Mouse (Mus musculus): ENCODE data around the gene Artn. TPM values are rescaled to one million over a fixed set of nuclear protein-coding genes. Genes with fewer than 3 reads are reported as not detected.

The Artn gene
- polyA plus RNA-seq, 1 experiment from 2014 or later: 2.0 TPM

GRCm38 (mm10) chr4:117887133-117887532 is 42.4 kb downstream of the Artn start, which contains the start of gene Atp6v0b:
TSS of gene Atp6v0b (minus strand) at chr4:117887333.
- Histone ChIP-seq H3K27ac (replicated peaks; ENCODE audit: low read depth, low read length) (no peak within 1 kb of the TSS), H3K4me1 (ENCODE audit: control insufficient read depth, insufficient read depth, low read length) (no peaks in the 10 kb centered on the region), H3K27me3 (ENCODE audit: control insufficient read depth, insufficient read depth, low read length) (no peaks in the 10 kb centered on the region), H3K9me3 (replicated peaks; ENCODE audit: control insufficient read depth, low read length) (no peaks in the 10 kb centered on the region), H3K4me3 (ENCODE audit: low read depth, low read length) (peak within 1 kb of the TSS; percentile 96), H3K36me3 (replicated peaks; ENCODE audit: control insufficient read depth, insufficient read depth, low read depth, low read length) (no peaks in the 10 kb centered on the region; the same call in 1 of the 2 replicates), H3K9ac (replicated peaks; ENCODE audit: low read length) (peak within 1 kb of the TSS; percentile 73), H3K4me2 (ENCODE audit: low read depth, low read length) (peak within 1 kb of the TSS; percentile 85)
- ATAC-seq (replicated peaks; ENCODE audit: insufficient number of reproducible peaks, low FRiP score, low TSS enrichment, low read depth): peak; percentile 83
- DNase-seq (ENCODE audit: low spot score): peak; percentile 93
- WGBS: 0% methylated on average over 37 of the region's 37 CpGs

- WGBS: 4% methylated on average over 23 of the region's 24 CpGs
- ATAC-seq (replicated peaks; ENCODE audit: insufficient number of reproducible peaks, low FRiP score, low TSS enrichment, low read depth) (no peak), DNase-seq (ENCODE audit: low spot score) (no peak)
- Histone ChIP-seq H3K4me2 (ENCODE audit: low read depth, low read length) (peak overlapping the region; percentile 85), H3K36me3 (replicated peaks; ENCODE audit: control insufficient read depth, insufficient read depth, low read depth, low read length) (no peaks in the 10 kb centered on the region; the same call in 1 of the 2 replicates), H3K9ac (replicated peaks; ENCODE audit: low read length) (peak overlapping the region; percentile 73), H3K4me1 (ENCODE audit: control insufficient read depth, insufficient read depth, low read length) (no peaks in the 10 kb centered on the region), H3K9me3 (replicated peaks; ENCODE audit: control insufficient read depth, low read length) (no peaks in the 10 kb centered on the region), H3K27ac (replicated peaks; ENCODE audit: low read depth, low read length) (no peak overlapping the region), H3K4me3 (ENCODE audit: low read depth, low read length) (peak overlapping the region; percentile 96), H3K27me3 (ENCODE audit: control insufficient read depth, insufficient read depth, low read length) (no peaks in the 10 kb centered on the region)
Observed at GRCm38 (mm10) chr4:117886644-117887043, 42.9 kb downstream of the Artn start.

DNA sequence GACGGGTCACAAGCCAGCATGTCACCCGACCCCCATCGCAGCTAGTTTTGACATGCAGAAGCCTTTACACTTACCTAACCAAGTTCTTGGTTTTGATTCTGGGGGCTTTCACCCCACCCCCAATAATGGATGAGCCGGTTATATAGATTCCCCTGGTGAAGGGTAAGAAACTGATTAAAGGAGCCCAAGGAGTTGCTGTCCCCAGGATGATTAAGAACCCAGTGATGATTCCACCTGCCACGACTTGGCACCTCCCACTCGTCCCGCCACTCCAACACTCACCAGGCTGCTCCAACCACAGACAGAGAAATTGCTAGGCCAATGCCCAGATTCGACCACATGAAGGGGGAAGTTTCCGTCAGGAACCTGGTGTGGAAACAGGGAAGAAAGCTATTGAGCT is 43.6 kb downstream of the Artn start:
- H3K9me3 ChIP-seq (replicated peaks; ENCODE audit: control insufficient read depth, low read length): no peaks in the 10 kb centered on the region
- H3K27ac ChIP-seq (replicated peaks; ENCODE audit: low read depth, low read length): no peak overlapping the region
- no peaks in the 10 kb centered on the region; the same call in 1 of the 2 replicates for H3K36me3 ChIP-seq (replicated peaks; ENCODE audit: control insufficient read depth, insufficient read depth, low read depth, low read length)
- no peak overlapping the region; the same call in 1 of the 2 replicates for H3K4me2 ChIP-seq (ENCODE audit: low read depth, low read length)
- H3K4me3 ChIP-seq (ENCODE audit: low read depth, low read length): no peak overlapping the region
- ATAC-seq (replicated peaks; ENCODE audit: insufficient number of reproducible peaks, low FRiP score, low TSS enrichment, low read depth): no peak
- no peak overlapping the region for H3K9ac ChIP-seq (replicated peaks; ENCODE audit: low read length)
- H3K4me1 ChIP-seq (ENCODE audit: control insufficient read depth, insufficient read depth, low read length): no peaks in the 10 kb centered on the region
- WGBS: 76% methylated on average over 9 of the region's 9 CpGs
- no peaks in the 10 kb centered on the region for H3K27me3 ChIP-seq (ENCODE audit: control insufficient read depth, insufficient read depth, low read length)
- no peak for DNase-seq (ENCODE audit: low spot score)

- no peak overlapping the region for H3K9ac ChIP-seq (replicated peaks; ENCODE audit: low read length)
- no peak overlapping the region for H3K4me2 ChIP-seq (ENCODE audit: low read depth, low read length)
- no peak overlapping the region for H3K4me3 ChIP-seq (ENCODE audit: low read depth, low read length)
- no peak for ATAC-seq (replicated peaks; ENCODE audit: insufficient number of reproducible peaks, low FRiP score, low TSS enrichment, low read depth)
- no peaks in the 10 kb centered on the region for H3K27me3 ChIP-seq (ENCODE audit: control insufficient read depth, insufficient read depth, low read length)
- peaks cover 2% of the 10 kb centered on the region for H3K36me3 ChIP-seq (replicated peaks; ENCODE audit: control insufficient read depth, insufficient read depth, low read depth, low read length)
- DNase-seq (ENCODE audit: low spot score): no peak
- H3K4me1 ChIP-seq (ENCODE audit: control insufficient read depth, insufficient read depth, low read length): no peaks in the 10 kb centered on the region
- no peak overlapping the region for H3K27ac ChIP-seq (replicated peaks; ENCODE audit: low read depth, low read length)
- 93% methylated on average over 10 of the region's 10 CpGs for whole genome bisulfite sequencing
- no peaks in the 10 kb centered on the region for H3K9me3 ChIP-seq (replicated peaks; ENCODE audit: control insufficient read depth, low read length)
Observed at GRCm38 (mm10) chr4:117885093-117885492, 44.5 kb downstream of the Artn start.

GRCm38 (mm10) chr4:117884146-117884545 is 45.4 kb downstream of the Artn start:
- Histone ChIP-seq H3K4me2 (ENCODE audit: low read depth, low read length) (no peak overlapping the region), H3K9ac (replicated peaks; ENCODE audit: low read length) (no peak overlapping the region; the same call in 1 of the 2 replicates), H3K4me1 (ENCODE audit: control insufficient read depth, insufficient read depth, low read length) (no peaks in the 10 kb centered on the region), H3K27ac (replicated peaks; ENCODE audit: low read depth, low read length) (no peak overlapping the region), H3K27me3 (ENCODE audit: control insufficient read depth, insufficient read depth, low read length) (no peaks in the 10 kb centered on the region), H3K4me3 (ENCODE audit: low read depth, low read length) (no peak overlapping the region), H3K36me3 (replicated peaks; ENCODE audit: control insufficient read depth, insufficient read depth, low read depth, low read length) (peaks cover 2% of the 10 kb centered on the region), H3K9me3 (replicated peaks; ENCODE audit: control insufficient read depth, low read length) (no peaks in the 10 kb centered on the region)
- ATAC-seq (replicated peaks; ENCODE audit: insufficient number of reproducible peaks, low FRiP score, low TSS enrichment, low read depth) (no peak), DNase-seq (ENCODE audit: low spot score) (no peak)
- 100% methylated on average over 1 of the region's 1 CpGs for WGBS

DNA sequence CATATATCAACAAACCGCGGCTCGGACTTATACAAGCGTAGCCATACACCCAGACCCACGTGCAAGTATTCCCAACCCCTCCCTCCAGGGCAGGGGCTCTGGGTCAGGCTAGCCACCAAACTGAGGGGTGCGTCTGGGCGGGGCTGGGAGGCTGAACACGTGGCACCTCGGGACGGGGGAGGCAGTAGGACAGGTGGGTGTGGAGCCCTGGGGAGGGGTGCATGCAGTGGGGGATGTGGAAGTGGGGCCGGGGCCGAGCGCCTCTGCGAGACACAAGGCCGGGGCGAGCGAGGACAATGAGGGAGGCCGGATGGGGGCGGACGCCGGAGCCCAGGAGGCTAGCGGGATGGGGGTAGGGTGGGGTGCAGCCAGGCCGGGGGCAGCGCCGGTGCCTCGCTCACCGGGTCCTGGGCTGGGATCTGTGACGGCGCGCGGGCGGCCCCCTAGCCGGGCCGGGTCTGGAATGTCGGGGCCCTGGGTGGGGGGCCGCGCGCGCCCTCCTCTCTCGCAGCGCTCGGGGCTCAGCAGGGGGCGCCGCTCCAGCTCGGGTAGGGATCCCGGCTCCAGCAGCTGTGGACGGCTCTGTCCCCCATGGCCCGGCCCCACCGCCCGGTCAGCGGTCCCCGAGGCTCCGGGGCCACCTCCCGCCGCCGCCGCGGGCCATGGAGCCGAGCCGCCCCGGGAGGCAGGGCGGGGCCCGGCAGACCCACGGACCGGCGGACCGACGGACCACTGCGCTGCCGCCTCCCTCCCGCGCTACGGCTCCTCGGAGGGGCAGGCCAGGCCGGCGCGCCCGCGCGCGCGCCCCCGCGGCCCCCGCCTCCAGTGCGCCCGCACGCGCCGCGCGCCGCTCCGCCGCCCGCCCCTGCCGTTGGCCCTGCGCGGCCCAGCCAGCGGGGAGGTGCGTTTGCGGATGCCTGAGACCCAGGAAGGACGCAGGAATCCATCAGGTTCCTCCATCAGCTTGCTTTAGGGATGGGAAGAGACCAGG is 46.6 kb downstream of the Artn start, which contains the start of gene B4galt2:
B4galt2 (minus strand) TSS at position 787 of the 991 bp plus-strand sequence.
- H3K27ac ChIP-seq (replicated peaks; ENCODE audit: low read depth, low read length): no peak within 1 kb of the TSS; the same call in 1 of the 2 replicates
- peak within 1 kb of the TSS; percentile 73 for H3K4me3 ChIP-seq (ENCODE audit: low read depth, low read length)
- no peaks in the 10 kb centered on the region for H3K4me1 ChIP-seq (ENCODE audit: control insufficient read depth, insufficient read depth, low read length)
- ATAC-seq (replicated peaks; ENCODE audit: insufficient number of reproducible peaks, low FRiP score, low TSS enrichment, low read depth) (peak; percentile 30), DNase-seq (ENCODE audit: low spot score) (peak; percentile 81)
- peaks cover 2% of the 10 kb centered on the region for H3K36me3 ChIP-seq (replicated peaks; ENCODE audit: control insufficient read depth, insufficient read depth, low read depth, low read length)
- peak within 1 kb of the TSS; percentile 79 for H3K4me2 ChIP-seq (ENCODE audit: low read depth, low read length)
- no peaks in the 10 kb centered on the region for H3K9me3 ChIP-seq (replicated peaks; ENCODE audit: control insufficient read depth, low read length)
- no peaks in the 10 kb centered on the region for H3K27me3 ChIP-seq (ENCODE audit: control insufficient read depth, insufficient read depth, low read length)
- under 1% methylated on average over 96 of the region's 103 CpGs for WGBS
- H3K9ac ChIP-seq (replicated peaks; ENCODE audit: low read length): peak within 1 kb of the TSS; percentile 91

- no peak for DNase-seq (ENCODE audit: low spot score)
- ATAC-seq (replicated peaks; ENCODE audit: insufficient number of reproducible peaks, low FRiP score, low TSS enrichment, low read depth): no peak
- whole genome bisulfite sequencing: 81% methylated on average over 5 of the region's 5 CpGs
- no peak overlapping the region for H3K4me2 ChIP-seq (ENCODE audit: low read depth, low read length)
- H3K36me3 ChIP-seq (replicated peaks; ENCODE audit: control insufficient read depth, insufficient read depth, low read depth, low read length): peaks cover 2% of the 10 kb centered on the region
- no peak overlapping the region for H3K9ac ChIP-seq (replicated peaks; ENCODE audit: low read length)
- no peaks in the 10 kb centered on the region for H3K4me1 ChIP-seq (ENCODE audit: control insufficient read depth, insufficient read depth, low read length)
- no peak overlapping the region for H3K4me3 ChIP-seq (ENCODE audit: low read depth, low read length)
- H3K27ac ChIP-seq (replicated peaks; ENCODE audit: low read depth, low read length): no peak overlapping the region
- H3K27me3 ChIP-seq (ENCODE audit: control insufficient read depth, insufficient read depth, low read length): no peaks in the 10 kb centered on the region
- H3K9me3 ChIP-seq (replicated peaks; ENCODE audit: control insufficient read depth, low read length): no peaks in the 10 kb centered on the region
Observed at GRCm38 (mm10) chr4:117878703-117879102, 50.9 kb downstream of the Artn start.

DNA sequence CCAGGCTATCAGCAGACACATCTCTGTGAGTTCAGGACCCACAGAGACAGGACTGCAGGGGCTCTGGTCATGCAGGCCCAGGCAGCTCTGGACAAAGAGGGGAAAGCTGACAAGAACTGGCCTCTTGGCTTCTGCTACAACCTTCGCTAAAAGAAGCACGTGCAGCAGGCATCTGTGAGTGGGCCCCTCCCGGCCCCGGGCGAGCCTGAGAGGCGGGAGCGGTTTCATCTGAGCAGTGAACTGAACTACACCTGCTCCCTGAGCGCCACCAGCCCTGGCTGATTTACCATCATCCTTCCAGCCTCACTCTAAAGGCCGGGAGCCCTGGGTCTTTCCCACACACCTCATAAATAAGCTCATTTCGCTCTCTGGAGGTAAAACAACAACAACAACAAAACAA is 51.3 kb downstream of the Artn start:
- Histone ChIP-seq H3K4me2 (ENCODE audit: low read depth, low read length) (no peak overlapping the region), H3K27ac (replicated peaks; ENCODE audit: low read depth, low read length) (no peak overlapping the region), H3K9ac (replicated peaks; ENCODE audit: low read length) (no peak overlapping the region), H3K27me3 (ENCODE audit: control insufficient read depth, insufficient read depth, low read length) (no peaks in the 10 kb centered on the region), H3K9me3 (replicated peaks; ENCODE audit: control insufficient read depth, low read length) (no peaks in the 10 kb centered on the region), H3K4me1 (ENCODE audit: control insufficient read depth, insufficient read depth, low read length) (no peaks in the 10 kb centered on the region), H3K36me3 (replicated peaks; ENCODE audit: control insufficient read depth, insufficient read depth, low read depth, low read length) (peaks cover 2% of the 10 kb centered on the region), H3K4me3 (ENCODE audit: low read depth, low read length) (no peak overlapping the region)
- 91% methylated on average over 10 of the region's 10 CpGs for WGBS
- ATAC-seq (replicated peaks; ENCODE audit: insufficient number of reproducible peaks, low FRiP score, low TSS enrichment, low read depth) (no peak), DNase-seq (ENCODE audit: low spot score) (no peak)

Data from embryonic facial prominence, embryonic 11.5 days (tissue).